Mouse (Mus musculus): ENCODE results near the gene Obp1a.

Gene Obp1a

GRCm38 (mm10) chrX:78091274-78091673, at the start of gene Obp1a:
TSS of gene Obp1a (minus strand) at chrX:78091374.
- in situ Hi-C loops (cut with MboI; ENCODE audit: unreplicated experiment in 2 of 2), result no loop called here

DNA sequence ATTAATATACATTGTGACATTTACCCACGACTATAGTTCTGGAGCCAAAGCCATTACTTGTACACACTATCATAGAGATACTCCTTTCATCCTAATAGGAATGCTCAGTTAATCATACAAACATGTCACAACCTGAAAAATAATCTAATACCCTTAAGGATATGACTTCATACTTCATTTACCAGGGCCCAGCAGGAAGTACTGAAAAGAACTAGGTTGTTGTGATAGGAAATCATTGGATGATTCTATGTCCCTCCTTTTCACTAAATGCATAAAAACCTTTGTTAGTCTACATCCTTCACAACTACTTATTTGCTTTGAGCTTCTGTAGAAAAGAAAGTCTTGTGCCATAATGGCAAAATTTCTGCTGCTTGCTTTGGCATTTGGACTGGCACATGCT, 34.0 kb upstream of the Obp1a start, which contains the start of gene Gm5938:
Gm5938 (plus strand) TSS at position 301 of the 400 bp plus-strand sequence.
- in situ Hi-C loops (cut with MboI; ENCODE audit: unreplicated experiment in 2 of 2), result no loop called here

Data from v-Abl transformed pro-B cells (cell line).